Mouse (Mus musculus) lung, postnatal 0 days (tissue): ENCODE results near the gene Timm22.

ENCODE experiments used
- CTCF ChIP-seq: IDR thresholded peaks from 2 replicates; pipeline ENCODE4 v1.5.1; 2016; ENCODE audit warnings: antibody characterized with exemption, mild to moderate bottlenecking
- EP300 ChIP-seq: IDR thresholded peaks from 2 replicates; pipeline ENCODE4 v1.6.1; 2016; ENCODE audit warnings: antibody characterized with exemption, mild to moderate bottlenecking, control low read depth

DNA sequence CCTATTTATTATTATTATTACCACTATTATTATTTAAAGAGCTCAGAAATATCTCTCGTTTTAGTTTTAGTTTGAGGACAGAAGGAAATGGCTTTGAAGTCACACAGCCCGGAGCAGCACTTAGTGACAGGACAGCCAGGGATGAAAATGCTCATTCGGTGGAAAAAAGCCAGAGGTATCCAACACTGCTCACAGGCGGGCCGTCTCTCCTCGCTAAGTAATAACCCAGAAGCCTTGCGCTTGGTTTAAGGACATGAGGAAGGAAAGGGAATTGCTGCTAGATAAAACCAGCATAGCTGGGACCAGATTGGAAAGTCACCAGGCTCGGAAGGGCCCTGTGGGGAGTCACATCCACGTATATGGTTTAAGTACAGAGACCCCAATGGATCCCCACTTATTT lies 43.1 kb upstream of the Timm22 start:
- no peak for TF ChIP-seq CTCF
- no peak for TF ChIP-seq EP300
